Mouse (Mus musculus): ENCODE measurements around the gene Prkaca.
A peak's percentile ranks its signal among the peaks of the same experiment; 100 is the strongest.
"Not testable (repeated sequence)": the region's sequence is repeated elsewhere in the genome, so short reads cannot be mapped to it uniquely, and the experiment has no call there.

The Prkaca gene

DNA sequence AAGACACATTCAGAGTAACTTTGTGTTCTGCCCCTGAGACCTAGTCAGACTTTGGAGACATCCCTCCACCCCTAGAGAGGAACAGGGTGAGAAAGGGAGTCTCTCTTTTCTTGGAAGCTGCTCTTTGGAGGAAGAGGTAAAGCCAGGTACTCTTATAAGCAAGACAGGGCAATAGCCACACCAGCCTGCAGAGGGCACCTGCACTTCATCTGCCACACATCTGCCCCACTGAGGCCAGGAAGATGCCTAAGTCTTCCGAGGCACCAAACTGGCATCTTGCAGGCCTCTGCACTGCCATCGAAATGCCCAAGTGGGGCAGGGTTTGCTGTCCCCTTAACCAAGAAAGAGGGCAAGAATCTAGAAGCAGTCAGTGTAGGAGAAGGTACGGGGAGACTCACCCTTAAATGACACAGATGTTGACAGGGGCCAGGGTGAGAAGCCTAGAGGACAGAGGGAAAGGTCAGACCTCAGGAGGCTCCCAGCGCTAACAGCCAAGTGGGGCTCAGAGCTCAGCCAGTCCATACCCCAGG lies 3.4 kb downstream of the Prkaca start:
- DNase-seq, result no peak

DNA sequence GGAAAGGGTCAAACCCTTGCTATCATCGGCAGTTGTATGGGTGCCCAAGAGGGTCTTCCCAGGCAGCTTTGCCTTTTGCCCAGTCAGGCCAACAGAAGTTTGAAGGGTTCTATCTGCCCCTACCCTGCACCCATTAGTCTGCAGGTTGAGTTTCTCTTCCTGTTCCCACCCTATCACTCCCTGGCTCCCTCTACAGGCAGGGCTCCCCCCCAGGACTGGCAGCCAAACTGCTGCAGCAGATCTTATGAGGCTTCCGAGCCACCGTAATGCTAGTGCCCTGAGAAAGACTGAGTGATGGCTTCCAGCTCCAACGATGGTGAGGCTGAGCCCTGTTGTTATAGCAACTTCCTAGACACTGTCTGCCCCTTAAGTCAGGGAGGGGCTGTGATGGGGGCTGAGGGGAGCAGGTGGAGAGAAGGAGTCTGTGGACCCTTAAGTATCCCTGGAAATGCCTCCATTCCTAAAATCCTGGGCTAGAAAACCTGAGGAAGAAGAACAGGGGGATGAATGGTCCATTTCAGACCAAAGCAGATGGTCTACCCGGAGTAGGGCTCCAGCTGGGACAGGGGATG lies 4.1 kb downstream of the Prkaca start:
- DNase-seq, result peak in 1 of 2 experiments; percentile 29

GRCm38 (mm10) chr8:83977646-83978045 lies 4.9 kb downstream of the Prkaca start:
- no peak for DNase-seq

DNA sequence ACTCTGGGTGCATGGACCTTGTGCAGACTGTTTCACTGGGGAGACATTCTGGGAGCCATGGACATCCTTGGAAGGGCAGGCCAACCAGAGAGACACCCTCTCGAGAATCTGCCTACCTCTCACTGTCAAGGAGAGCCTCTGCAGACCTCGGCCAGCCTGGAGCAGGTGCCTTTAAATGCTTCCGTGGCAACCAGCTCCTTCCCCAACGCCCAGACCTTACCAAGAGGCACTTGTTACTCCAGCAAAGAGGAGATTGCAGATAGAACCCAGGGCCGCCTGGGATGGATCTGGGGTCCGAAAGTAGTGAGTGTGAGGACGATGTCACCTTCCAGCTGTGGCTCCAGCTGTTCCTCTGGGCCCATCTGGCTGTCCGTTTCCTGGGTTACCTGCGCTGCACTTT lies 5.4 kb downstream of the Prkaca start:
- DNase-seq, result no peak

DNA sequence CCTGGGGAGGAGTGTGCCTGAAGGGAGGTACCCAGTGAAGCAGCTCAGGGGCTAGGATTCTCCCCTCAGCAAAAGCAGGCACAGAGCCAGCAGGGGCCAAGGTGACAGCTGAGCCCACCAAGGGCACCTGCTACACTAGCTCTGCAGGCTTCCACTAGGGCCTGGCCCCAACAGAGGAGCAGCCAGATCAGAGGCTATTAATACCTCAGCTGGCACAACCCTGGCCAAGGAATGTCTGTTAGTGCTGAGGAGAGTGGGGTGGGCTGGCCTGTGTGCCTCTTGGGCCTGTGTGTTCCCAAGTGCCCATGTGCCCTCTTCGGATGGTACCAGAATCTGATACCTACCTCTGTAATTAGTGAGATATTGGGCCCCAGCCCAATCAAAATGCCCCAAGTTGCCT lies 7.5 kb downstream of the Prkaca start:
- DNase-seq, result peak; percentile 49 to 55

GRCm38 (mm10) chr8:83980845-83981244 lies 8.1 kb downstream of the Prkaca start:
- peak; percentile 44 to 55 for DNase-seq

- DNase-seq, result peak; percentile 28 to 43
Measured at GRCm38 (mm10) chr8:83981533-83981932, 8.7 kb downstream of the Prkaca start.

- no peak for DNase-seq
Measured at GRCm38 (mm10) chr8:83982449-83982848, 9.7 kb downstream of the Prkaca start.

DNA sequence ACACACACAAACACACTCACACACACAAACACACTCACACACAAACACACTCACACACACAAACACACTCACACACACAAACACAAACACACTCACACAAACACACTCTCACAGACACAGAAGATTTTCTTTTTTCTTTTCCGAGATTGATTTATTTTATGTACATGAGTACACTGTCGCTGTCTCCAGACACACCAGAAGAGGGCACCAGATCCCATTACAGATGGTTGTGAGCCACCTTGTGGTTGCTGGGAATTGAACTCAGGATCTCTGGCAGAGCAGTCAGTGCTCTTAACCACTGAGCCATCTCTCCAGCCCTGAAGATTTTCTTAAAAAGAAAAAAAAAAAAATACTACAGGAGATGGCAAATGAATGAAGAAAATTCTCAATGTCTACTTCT lies 10.4 kb downstream of the Prkaca start:
- DNase-seq, result not testable (repeated sequence)

- no peak for DNase-seq
Measured at GRCm38 (mm10) chr8:83989243-83989642, 16.4 kb downstream of the Prkaca start.

- no peak for DNase-seq
Measured at GRCm38 (mm10) chr8:83990170-83990569, 17.4 kb downstream of the Prkaca start.

DNA sequence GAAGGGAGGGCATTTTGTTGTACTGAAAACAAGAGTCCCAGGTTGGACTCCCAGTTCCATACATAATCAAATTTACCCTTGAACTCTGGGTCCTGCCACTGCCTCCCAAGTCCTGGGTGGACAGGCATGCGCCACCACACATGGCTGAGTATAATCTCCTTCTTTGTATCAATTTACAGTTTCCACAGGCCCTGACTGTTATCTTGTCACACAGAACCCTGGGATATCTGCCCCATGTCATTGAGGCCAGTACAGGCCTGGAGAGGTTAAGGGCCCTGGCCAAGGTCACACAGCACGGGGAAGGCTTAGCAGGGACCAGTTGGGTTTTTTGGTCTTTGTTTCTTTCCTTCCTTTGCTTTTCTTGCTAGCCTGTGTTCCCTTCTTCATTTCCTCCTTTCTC lies 19.7 kb downstream of the Prkaca start:
- DNase-seq, result no peak

- DNase-seq, result no peak
Measured at GRCm38 (mm10) chr8:83994030-83994429, 21.2 kb downstream of the Prkaca start.

DNA sequence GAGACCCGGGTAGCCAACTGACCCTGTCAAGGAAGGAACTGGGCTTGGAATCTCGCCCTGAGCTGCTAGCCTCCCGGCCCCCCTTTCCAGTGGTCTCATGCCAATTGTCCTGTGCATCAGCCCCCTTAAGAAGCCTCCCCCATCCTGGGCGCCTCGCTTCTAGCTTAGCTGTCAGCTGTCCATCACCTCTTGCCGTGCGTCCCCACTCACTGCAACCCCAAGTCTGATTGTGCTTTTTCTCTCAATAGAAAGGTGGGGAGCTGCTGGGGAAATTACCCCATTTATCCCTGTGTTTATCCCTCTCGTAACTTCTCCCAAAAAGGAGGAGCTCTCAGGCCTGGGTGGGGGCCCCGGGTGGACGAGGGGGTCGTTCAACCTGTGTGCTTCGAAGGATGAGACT lies 23.2 kb downstream of the Prkaca start:
- DNase-seq, result peak; percentile 39 to 49

DNA sequence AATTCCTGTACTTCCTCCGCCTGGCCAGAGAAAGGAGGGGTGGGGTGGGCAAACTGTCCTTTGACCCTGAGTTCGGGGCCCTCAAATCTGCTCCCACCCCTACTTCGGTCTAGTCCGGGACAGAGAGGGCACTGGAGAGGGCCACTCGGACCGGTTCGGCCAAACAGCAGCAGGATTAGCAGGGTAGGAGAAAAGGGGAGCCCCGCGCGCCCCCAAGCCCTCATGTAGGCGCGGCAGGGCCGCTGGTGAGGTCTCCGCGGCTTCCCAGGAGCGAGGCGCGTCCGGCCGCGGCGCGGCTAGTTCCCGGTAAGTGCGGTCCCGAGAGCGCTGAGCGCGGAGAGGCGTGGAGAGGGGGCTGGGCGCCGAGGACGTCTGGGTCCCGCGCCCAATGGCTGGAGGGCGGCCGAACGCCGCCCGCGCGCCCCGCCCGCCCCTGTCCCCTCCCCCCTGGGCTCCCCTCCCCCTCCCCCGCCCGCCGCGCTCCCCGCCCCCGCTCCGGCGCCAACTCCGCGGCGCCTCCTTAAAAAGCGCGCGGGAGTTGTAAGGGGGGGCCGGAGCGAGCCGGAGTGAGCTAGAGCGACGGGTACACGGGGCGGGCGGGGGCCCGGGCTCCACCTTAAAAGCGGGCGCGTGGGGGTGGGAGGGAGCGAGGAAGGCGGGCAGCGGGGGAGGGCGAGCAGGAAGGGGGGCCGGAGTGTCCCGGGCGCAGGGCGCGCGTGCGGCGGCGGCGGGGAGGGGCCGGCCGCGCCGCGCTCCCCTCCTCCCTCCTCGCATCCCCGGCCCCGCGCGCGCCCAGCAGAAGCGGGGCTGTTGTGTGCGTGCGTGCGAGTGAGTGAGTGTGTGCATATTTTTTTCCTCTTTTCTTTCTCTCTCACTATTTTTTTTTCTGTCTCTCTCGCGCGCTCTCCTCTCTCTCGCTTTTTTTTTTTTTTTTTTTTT lies 24.0 kb downstream of the Prkaca start:
- DNase-seq, result peak; percentile 90 to 95

DNA sequence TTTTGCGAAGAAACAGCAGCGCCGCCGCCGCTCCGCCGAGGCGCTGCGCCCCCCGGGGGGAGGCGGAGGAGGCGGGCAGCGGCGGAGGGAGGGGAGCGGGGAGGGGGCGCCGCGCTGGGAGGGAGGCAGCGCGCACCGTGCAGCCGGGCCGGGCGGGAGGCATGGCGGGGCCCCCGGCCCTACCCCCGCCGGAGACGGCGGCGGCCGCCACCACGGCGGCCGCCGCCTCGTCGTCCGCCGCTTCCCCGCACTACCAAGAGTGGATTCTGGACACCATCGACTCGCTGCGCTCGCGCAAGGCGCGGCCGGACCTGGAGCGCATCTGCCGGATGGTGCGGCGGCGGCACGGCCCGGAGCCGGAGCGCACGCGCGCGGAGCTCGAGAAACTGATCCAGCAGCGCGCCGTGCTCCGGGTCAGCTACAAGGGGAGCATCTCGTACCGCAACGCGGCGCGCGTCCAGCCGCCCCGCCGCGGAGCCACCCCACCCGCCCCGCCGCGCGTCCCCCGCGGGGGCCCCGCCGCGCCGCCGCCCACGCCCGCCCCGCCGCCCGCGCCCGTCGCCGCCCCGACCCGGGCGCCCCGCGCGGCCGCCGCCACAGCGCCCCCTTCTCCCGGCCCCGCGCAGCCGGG lies 24.8 kb downstream of the Prkaca start, which contains the start of gene Samd1:
Gene Samd1, plus strand, starts transcription at position 162 of the 631 bp plus-strand sequence.
- peak; percentile 72 to 75 for DNase-seq

DNA sequence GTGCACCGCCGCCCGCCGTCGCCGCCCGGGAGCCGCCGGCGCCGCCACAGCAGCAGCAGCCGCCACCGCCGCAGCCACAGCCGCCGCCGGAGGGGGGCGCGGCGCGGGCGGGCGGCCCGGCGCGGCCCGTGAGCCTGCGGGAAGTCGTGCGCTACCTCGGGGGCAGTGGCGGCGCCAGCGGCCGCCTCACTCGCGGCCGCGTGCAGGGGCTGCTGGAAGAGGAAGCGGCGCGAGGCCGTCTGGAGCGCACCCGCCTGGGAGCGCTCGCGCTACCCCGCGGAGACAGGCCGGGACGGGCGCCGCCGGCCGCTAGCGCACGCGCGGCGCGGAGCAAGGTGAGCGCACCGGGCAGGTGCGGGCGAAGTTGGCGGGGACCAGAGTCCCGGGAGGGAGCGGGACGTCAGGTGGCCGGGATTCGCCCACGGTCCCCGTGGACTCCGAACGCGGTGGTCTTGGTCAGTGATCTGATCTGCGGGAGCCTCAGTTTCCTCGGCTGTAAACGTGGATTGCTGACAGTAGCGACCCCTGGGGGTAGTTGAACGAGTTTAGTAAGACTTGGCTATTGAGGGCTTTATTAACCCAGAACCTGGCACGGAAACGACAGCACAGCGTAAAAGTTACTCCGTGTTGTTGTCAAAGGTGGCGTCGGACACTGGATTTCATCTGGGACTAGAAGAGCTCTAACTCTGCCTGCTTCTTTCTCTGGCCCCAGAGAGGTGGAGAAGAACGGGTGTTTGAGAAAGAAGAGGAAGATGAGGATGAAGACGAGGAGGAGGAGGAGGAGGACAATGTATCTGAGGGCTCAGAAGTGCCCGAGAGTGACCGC lies 25.7 kb downstream of the Prkaca start:
- peak; percentile 77 to 80 for DNase-seq

DNA sequence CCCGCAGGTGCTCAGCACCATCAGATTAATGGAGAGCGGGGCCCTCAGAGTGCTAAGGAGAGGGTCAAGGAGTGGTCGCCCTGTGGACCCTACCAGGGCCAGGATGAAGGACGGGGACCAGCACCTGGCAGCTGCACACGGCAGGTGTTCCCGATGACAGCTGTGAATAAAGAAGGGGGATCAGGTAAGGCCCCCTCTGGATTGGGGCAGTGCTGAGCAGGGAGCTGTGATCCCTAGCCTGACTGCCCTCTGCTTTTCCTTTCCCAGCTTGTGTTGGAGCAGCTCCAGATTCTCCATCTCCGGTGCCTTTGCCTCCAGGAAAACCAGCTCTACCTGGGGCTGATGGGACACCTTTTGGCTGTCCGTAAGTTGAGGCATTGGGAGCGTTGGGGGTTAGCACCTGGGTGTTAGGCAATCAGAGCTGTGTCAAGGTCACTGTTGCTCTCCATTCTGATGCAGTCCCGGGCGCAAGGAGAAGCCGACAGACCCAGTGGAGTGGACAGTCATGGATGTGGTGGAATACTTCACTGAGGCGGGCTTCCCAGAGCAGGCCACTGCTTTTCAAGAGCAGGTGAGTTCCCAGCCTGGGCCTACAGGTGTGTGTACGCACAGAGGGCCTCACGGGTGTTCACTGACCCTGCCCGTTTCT lies 26.4 kb downstream of the Prkaca start:
- peak; percentile 31 to 45 for DNase-seq

- no peak for DNase-seq
Measured at GRCm38 (mm10) chr8:83999825-84000224, 27.0 kb downstream of the Prkaca start.

DNA sequence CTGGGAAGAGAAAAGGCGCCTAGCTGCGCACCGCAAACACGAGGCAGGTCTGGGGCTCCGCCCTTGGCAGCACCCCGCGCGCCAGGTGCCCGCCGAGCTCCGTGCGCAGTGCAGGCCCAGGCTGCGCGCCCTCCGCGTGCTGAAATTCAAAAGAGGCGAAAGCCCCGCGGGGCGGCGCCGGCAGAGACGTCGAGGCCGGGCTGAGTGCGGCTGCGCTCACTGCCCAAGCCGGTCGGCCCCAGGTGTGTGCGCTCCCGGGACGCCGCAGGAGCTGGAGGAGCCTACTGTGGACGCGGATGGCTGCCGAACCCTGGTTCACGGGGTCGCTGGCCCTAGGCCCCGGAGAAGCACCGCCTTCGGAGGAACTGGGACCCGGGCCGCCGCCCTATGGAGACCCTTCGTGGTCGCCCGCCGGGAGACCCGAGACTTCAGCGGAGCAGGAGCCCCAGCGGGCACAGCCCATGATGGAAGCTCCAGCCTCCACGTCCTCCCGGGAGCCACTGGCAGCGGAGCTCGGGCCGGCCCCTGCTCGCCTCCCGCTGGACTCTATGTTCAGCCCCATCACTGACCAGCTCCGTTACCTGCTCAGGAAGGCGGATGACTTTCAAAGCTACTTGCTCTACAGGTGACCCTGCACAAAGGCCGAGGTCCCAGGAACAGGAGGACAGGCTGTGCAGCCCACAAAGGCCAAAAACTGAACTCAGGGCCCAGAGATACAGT lies 28.6 kb downstream of the Prkaca start, which contains the start of gene 1700067K01Rik:
Gene 1700067K01Rik, plus strand, starts transcription at position 222 of the 720 bp plus-strand sequence.
- DNase-seq, result peak; percentile 27

Data from cerebellum, postnatal 10 days (tissue).